Mouse (Mus musculus) hematopoietic stem cell, adult 5-6 weeks (primary cell): ENCODE results near the gene Ints3. TPM values are rescaled to one million over a fixed set of nuclear protein-coding genes. Genes with fewer than 3 reads are reported as not detected.

Experiments
- ATAC-seq, 2 experiments: fragments of 125-278 bp in 1 of 2; replicated peaks in 1 of 2; 2 replicates each; pipeline ENCODE4 v1.8.0; 2016 to 2017; ENCODE audit warnings: inconsistent platforms in 2 of 2, mild to moderate bottlenecking in 2 of 2, moderate number of reproducible peaks in 2 of 2, low read depth in 1 of 2, moderate TSS enrichment in 1 of 2; ENCODE audit not compliant: low FRiP score in 2 of 2, poor library complexity in 2 of 2, severe bottlenecking in 2 of 2, insufficient read depth in 1 of 2, low TSS enrichment in 1 of 2
- total RNA-seq: library from RNA; stranded (forward); fragments of 172-1452, 232-1000 nt; gene quantifications from 2 replicates; pipeline ENCODE4 v1.2.3, GENCODE M21; 2017

The Ints3 gene
- total RNA-seq = 20.9 and 22.6 TPM in 2 replicates

DNA sequence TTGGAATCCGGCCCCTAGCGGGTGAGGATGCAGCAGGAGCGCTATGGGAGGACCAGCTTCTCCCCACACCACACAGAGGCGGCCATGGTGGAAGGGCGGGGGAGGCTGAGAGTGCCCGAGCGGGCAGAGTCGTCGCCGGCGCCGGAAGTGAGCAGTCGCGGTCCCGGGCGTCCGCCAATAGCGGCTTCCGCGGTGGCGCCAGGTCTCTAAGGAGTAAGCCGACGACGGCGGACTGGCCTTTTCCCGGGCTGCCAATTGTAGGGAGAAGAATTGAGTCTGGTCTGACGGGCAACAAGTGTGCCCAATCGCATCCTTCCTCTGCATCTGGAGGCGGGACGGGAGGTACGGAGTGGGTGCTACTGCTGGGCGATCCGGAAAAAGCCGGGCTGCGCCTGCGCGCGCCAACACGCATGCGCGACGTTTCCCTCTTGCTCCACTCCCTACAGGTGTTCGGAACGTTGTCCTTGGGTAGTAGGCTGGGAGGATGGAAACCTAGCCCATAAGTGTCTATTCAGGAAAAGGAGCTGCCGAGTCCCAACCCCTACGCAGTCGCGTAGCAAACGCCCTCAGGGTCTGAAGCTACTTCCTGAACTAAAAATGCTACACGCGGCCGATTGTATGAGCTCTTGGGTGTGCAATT lies at the start of gene Ints3:
Gene Ints3, minus strand, starts transcription at position 242 of the 640 bp plus-strand sequence.
- peak; percentile 99 for ATAC-seq

DNA sequence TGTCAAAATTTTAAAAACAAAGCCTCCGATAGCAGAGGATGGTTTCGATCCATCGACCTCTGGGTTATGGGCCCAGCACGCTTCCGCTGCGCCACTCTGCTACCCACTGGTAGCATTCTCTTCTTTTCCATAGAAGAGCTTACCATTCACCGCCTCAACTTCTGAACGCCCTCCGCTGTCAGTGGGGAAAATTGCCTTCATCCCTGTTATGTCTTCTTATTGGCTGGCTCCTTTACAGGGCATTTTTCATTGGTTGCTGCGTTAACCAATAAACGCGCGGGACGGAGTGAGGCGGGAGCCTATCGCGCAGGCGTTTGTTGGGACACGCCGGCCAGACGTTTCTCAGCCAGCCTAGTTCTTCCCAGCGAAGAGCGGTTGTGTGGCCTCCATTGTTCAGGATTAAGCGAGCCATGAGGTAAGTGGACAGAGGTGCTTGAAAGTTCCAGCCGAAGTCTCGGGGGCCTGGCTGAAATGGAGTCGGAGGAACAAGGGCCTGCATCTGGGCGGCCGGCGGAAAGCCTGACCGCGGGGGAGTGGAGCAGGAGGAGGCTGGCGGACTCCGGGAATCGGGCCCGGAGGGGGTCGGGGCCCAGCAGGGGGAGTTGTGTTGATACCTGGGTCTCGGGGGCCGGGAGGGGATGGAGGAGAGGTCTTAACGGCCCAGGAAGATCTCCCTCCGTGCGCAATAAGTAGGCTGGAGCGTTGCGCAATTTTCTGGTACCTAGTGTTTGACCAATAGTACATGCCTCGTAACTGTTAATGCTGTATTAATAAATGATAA lies 42.6 kb upstream of the Ints3 start, which contains the start of gene Ilf2:
Gene Ilf2, plus strand, starts transcription at position 296 of the 781 bp plus-strand sequence.
- peak; percentile 98 for ATAC-seq

DNA sequence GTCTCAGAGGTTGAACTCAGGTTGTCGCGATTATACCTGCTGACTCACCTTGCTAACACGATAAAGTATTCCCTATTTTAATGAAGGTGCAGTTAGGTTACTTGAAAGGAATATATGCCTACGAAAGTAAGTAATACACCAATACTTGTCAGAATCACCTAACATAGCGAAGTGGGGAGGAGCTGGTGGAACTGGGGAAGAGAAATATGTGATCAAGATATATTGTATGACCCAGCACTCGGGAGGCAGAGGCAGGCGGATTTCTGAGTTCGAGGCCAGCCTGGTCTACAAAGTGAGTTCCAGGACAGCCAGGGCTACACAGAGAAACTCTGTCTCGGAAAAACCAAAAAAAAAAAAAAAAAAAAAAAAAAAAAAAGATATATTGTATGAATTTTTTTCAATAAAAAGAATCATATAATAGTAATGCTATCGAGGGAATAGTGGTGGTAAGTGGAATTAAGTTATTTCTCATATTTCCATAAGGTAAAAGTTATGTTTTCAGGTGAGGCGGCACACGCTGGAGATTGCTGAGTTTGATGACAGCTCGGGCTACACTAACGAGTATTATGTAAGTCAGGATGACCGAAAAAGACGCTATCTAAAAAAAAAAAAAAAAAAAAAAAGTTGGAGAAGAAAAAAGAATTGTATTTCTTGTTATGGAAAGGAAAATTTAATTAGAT lies 41.9 kb upstream of the Ints3 start:
- no peak; a peak in 1 of 4 replicates for ATAC-seq

GRCm38 (mm10) chr3:90472213-90472612 lies 38.8 kb upstream of the Ints3 start:
- peak; percentile 37; a peak in 2 of 4 replicates for ATAC-seq

- no peak for ATAC-seq
Observed at GRCm38 (mm10) chr3:90467618-90468300, 34.3 kb upstream of the Ints3 start.

GRCm38 (mm10) chr3:90466311-90466766 lies 32.9 kb upstream of the Ints3 start:
- peak; percentile 24 to 33; a peak in 2 of 4 replicates for ATAC-seq

DNA sequence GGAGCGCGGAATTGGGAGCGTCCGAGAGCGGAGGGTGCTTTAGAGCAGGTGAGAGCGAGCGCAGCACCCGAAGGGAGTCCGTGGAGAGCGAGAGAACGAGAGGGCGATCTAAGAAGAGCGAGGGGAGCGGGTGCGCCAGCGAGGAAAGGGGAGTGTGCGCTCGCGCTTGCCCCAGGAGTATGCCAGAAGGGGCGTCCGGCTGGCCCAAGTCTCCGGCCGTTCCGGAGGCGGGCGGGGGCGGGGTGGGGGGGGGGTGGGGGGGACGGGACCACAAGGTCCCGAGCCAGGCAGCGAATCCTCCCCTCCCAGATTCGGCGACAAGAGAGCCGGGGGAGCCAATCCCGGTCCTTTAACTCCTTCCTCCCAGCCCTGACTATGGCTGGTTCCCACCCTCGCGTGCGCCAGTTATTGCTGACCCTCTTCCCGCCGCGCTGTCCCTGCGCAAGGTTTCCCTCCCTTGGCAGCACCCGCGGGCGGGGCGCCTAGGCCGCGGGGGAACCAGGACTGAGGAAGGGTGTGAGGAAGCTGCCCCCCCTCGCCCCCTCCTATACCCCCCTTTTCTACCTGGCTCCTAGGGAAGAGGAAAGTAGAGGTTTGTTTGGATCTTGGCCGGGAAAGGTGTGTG lies 32.4 kb upstream of the Ints3 start, which contains the start of gene Npr1:
Gene Npr1, minus strand, starts transcription at position 181 of the 625 bp plus-strand sequence.
- ATAC-seq = peak; percentile 7 to 22; a peak in 1 of 4 replicates

DNA sequence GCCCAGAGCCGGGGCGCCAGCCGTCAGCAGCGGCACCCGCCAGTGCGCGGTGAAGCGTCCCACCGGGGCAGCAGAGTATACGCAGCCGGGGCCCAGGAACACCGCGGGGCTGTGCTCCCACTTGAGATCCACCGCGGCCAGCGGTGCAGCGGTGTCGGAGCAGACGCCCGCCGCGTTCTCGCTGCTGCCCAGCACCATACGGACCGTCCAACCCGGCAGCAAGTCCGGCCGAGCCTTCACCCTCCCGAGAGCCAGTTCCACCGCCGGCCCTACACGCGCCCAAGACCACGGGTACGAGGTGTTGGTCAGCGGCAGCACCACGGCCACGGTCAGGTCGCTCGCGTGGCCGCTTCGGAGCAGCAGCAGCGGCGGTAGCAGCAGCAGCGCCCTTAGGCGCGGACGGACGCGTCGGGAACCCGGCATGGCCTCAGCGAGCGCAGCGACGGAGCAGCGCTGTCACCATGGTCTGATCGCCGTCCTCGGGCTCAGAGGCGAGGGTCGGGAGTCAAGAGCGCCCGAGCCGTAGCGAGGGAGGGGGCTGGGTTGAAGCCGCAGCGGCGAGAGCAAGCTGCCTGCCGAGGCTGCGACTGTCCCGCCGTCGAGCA lies 31.8 kb upstream of the Ints3 start:
- ATAC-seq = peak in 1 of 2 experiments; percentile 22; a peak in 2 of 4 replicates

- peak in 1 of 2 experiments; percentile 16; a peak in 2 of 4 replicates for ATAC-seq
Observed at GRCm38 (mm10) chr3:90464552-90465080, 31.2 kb upstream of the Ints3 start.

DNA sequence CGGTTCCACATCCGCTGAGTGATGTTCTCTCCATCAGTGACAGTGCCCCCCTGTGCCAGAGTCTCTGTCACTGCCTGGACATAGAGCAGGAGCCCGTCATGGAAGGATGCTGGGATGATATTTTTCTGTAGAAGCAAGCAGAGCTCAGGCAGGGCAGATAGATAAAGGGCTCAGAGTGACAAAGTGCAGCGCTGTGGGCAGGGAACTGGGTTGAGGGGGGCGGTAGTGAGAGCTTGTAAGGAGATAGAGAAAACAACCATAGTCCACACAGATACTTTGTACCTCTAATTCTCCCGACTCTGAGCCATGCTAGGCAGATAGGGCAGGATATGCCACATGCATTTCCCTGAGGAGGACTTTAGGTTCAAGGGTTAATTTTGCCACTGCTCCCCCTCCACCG lies 29.2 kb upstream of the Ints3 start:
- no peak for ATAC-seq

- ATAC-seq = no peak
Observed at GRCm38 (mm10) chr3:90461935-90462334, 28.5 kb upstream of the Ints3 start.

DNA sequence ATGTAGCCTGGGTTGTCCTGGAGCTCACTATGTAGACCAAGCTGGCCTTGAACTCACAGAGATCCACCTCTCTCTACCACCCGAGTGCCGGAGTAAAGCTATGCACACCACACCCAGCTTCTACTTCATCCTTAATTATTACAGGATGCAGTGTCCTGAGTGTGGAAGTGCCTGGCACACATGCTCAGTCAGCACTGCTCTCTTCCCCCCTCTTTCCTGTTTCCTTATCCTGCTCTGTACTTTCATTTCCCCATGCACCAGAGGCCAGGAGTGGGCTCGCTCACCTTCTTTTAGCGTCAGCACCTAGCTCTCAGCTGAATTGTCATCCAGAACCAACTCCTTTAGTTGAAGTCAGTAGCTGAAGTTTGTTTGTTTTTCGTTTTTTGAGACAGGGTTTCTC lies 26.9 kb upstream of the Ints3 start:
- ATAC-seq = no peak

- no peak for ATAC-seq
Observed at GRCm38 (mm10) chr3:90459727-90460126, 26.3 kb upstream of the Ints3 start.

DNA sequence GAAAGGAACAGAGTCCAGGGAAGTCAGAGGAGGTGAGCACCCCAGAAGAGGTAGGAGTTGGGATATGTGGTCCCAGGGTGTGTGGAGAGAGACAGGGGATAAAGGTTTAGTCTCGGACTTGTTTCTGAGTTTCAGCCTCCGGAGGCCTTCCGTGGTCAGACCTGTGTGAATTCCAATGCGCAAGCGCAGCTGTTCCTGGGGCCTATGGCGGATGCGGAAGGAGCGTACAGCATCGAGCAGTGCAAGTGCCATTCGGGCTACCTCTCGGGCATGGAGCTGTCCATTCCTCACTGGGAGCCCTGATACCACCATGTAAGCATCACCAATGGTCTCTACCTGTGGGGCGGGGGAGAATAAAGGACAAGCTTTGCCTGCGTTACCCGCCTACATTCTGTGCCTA lies 21.5 kb upstream of the Ints3 start:
- no peak for ATAC-seq

DNA sequence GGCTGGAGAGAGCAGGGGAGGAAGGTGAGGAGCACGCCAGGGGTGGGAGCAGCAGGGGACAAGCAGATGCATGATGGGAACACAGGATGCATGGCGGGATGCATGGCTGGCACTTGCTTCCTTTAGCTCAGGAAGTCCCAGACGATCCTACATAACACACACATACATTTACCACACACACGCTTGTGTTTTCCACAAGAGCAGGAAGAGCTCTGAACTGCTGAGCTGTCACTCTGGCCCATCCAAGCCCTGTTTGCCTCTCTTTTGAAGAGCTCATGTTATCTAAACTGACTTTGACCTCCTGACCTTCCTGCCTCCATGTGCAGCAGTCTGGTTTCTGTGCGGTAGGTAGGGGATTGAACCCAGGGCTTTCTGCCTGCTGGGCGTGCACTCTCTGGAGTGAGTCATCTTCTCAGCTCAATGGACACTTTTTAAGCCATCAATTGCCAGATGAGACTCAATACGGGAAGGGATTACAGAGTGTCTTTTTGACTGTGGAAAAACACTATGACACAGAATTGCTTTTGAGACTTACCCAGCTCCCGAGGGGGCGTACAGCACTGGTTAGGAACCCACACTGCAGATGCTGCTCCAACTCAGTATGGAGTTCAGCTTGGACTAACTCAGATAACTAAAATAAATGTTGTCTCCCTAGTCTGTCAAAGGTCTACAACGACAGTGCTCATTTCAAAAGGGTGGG lies 18.1 kb upstream of the Ints3 start:
- ATAC-seq = no peak

- no peak for ATAC-seq
Observed at GRCm38 (mm10) chr3:90450874-90451273, 17.5 kb upstream of the Ints3 start.
